Comparison of ENCODE assay signal across 26 mouse cellular contexts in the genomic region with DNA sequence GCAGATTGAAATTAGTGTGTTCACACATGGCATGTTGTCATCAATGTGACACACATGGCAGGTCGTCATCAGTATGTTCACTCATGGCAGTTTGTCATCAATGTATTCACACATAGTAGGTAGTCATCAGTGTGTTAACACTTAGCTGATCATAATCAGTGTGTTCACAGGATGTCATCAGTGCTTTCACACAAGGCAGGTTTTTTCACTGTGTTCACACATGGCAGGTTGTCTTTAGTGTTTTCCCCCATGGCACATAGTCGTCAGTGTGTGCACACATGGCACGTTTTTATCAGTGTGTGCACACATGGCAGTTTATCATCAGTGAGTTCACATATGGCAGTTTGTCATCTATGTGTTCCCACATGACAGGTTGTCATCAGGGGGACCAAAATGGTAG.
"Had no signal": no experiment of that assay in that cellular context is flagged by ENCODE, and none has a peak within 500 bp of the region (broad histone marks: within the 10 kb centered on the region; RNA-seq: fewer than 3 reads in every experiment).

No protein-coding gene starts in this region.

- H3K36me3 ChIP-seq: heart, embryonic 10.5 days; heart, embryonic 12.5 days; hindbrain, embryonic 13.5 days; kidney, embryonic 15.5 days; limb, embryonic 13.5 days; limb, embryonic 15.5 days; liver, embryonic 12.5 days had no signal

- H3K9ac ChIP-seq: heart, embryonic 12.5 days; hindbrain, embryonic 13.5 days; kidney, embryonic 15.5 days; limb, embryonic 13.5 days; limb, embryonic 15.5 days; liver, embryonic 12.5 days; liver, embryonic 14.5 days had no signal

- ATAC-seq: hindbrain, embryonic 16.5 days; intestine, embryonic 16.5 days; liver, embryonic 12.5 days had no signal

- H3K27ac ChIP-seq: gastrocnemius, adult 2 months; heart, embryonic 10.5 days; hindbrain, embryonic 13.5 days; kidney, embryonic 15.5 days; kidney, postnatal 0 days; limb, embryonic 13.5 days; limb, embryonic 15.5 days; liver, embryonic 12.5 days; liver, embryonic 14.5 days had no signal

- H3K4me2 ChIP-seq: heart, embryonic 12.5 days; hindbrain, embryonic 13.5 days; kidney, embryonic 15.5 days; limb, embryonic 13.5 days; limb, embryonic 15.5 days; liver, embryonic 12.5 days had no signal

- H3K9me3 ChIP-seq: heart, embryonic 10.5 days; heart, embryonic 12.5 days; hindbrain, embryonic 13.5 days; kidney, embryonic 15.5 days; limb, embryonic 13.5 days; limb, embryonic 15.5 days; liver, embryonic 12.5 days had no signal

- DNase-seq: gastrocnemius, adult 2 months; gastrocnemius, postnatal 10 days; gastrocnemius, postnatal 25 days; heart, adult 18-20 months; heart, postnatal 10 days; heart, postnatal 36 days; kidney, adult 11 months; kidney, adult 2 months; kidney, adult 9 months; kidney, postnatal 14 days; kidney, postnatal 36 days; layer of hippocampus, adult 9-11 months; layer of hippocampus, postnatal 36 days; left cerebral cortex, postnatal 4 days; lung, adult 18-20 months had no signal

- H3K4me1 ChIP-seq: heart, embryonic 10.5 days; heart, embryonic 12.5 days; hindbrain, embryonic 13.5 days; kidney, embryonic 15.5 days; limb, embryonic 13.5 days; limb, embryonic 15.5 days; liver, embryonic 12.5 days had no signal

- H3K4me3 ChIP-seq: gastrocnemius, adult 2 months; heart, embryonic 10.5 days; heart, embryonic 12.5 days; hindbrain, embryonic 13.5 days; kidney, embryonic 15.5 days; limb, embryonic 13.5 days; limb, embryonic 15.5 days; liver, embryonic 12.5 days had no signal

- H3K27me3 ChIP-seq: heart, embryonic 12.5 days; hindbrain, embryonic 13.5 days; kidney, embryonic 15.5 days; limb, embryonic 13.5 days; limb, embryonic 15.5 days; liver, embryonic 12.5 days had no signal
